Mouse (Mus musculus) liver, adult 2 months (tissue): Measurements from ENCODE around the gene Palm2.

Experiments
- CTCF ChIP-seq: fragments of 200-500 bp; IDR thresholded peaks from 2 replicates; pipeline ENCODE4 v1.5.1; 2011; ENCODE audit warnings: low read depth, low read length, control low read depth
- POLR2A ChIP-seq: fragments of 200-500 bp; IDR thresholded peaks from 2 replicates; pipeline ENCODE4 v1.6.1; 2011; ENCODE audit warnings: low read length, control low read depth; ENCODE audit not compliant: insufficient read depth; ENCODE audit errors: extremely low read depth

- TF ChIP-seq POLR2A (no peak), CTCF (0 out of 2 replicates have a peak, but pooled peaks have one; percentile 1)
These were observed 236.9 kb downstream of the Palm2 start for GRCm38 (mm10) chr4:57670813-57671469.
